Mouse (Mus musculus) heart, adult 9 months (tissue): ENCODE results near the gene Iah1.
A peak's percentile ranks its signal among the peaks of the same experiment; 100 is the strongest.

Source experiments
- DNase-seq, 2 experiments: peaks; one replicate each; pipeline ENCODE4 v3.0.0; 2022; ENCODE audit warnings: low spot score in 2 of 2

Iah1 gene

DNA sequence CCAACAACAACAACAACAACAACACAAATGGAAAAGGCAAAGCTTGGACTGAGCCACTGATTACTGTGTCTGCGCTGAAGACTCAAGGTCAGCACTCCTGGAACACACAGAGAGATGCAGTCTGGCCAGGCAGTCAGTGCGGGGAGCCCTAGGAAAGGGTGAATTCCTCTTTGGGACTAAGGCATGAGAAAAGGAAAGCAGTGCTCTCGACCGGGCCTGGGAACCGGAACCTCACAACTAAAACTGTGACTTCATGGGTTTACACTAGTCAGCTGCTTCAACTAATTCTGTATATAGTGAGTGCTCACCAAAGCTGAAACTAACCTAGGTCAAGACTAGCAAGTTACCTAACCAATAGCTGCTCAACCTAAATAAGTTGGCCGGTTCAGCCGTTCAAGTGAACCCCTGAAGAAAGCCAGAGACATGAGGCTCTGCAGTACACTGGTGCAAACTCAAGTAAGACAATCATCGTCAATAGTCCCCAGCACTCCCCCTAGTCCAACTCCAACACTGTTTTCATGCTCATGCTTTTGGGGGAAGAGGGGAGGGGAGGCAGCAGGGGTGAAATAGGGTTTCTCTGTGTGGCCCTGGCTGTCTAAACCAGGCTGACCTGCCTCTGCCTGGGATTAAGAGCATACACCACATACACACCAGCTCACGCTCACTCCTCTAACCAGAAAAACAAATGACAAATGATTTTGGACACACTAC, 52.3 kb downstream of the Iah1 start:
- peak in 1 of 2 experiments; percentile 22 for DNase-seq

DNA sequence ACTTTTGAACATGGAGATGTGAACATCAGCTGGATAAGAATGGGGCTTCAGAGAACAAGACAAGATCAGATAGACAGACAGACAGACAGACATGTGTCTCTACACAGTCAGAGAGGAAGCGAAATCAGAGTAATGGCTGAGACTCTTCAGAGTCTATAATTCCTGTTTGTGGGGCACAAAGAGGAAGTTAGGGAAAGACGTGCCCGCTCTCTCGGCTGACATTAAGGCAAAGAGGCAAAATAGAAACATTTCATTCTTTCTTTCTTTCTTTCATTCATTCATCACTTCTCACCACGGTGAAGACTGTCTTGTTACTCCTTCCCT, 52.9 kb downstream of the Iah1 start:
- DNase-seq = no peak

- DNase-seq = no peak
These were observed 53.9 kb downstream of the Iah1 start for GRCm38 (mm10) chr12:21370035-21370611.

DNA sequence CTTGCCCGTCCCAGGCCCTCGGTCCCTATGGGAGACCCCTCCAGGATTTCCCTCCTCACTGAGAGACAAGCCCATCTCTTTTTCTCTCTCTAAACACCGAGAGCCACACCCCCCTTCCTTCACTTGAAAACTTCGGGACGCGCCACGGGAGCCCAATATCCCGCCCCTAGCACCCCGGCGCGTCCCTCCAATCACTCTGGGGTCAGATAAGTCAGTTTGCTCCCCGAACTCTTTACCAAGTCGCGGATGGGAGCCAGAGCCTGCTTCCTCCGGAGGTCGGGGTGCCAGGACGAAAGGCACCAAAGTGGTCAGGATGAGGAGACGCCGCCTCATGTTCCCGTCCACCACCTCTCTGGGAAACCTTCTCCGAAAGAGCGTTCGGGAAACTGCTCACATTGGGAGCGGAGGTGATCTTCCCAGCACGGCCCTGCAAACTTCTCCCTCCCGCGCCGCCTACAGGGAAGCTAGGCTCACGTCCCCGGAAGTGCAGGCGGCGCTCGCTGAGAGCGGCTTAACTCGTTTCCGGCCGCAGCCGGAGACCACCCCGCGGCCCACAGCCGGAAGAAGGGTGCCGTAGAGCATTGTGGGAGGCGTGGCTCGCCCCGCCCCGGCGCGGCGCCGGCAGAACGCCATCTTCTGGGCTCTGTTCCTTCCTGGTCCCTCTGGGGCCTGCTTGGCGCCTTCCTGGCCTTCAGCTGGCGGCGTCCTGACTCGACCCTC, 57.1 kb downstream of the Iah1 start, which contains the start of gene Adam17:
Adam17 (minus strand) TSS at position 533 of the 720 bp plus-strand sequence.
- DNase-seq = peak; percentile 97 to 98
